Mouse (Mus musculus) heart, postnatal 10 days (tissue): ENCODE measurements around the gene Olfr201. TPM values are rescaled to one million over a fixed set of nuclear protein-coding genes. Genes with fewer than 3 reads are reported as not detected.
"Not testable (repeated sequence)": the region's sequence is repeated elsewhere in the genome, so short reads cannot be mapped to it uniquely, and the experiment has no call there.

ENCODE experiments used
- DNase-seq, 2 experiments: peaks; one replicate each; pipeline ENCODE4 v3.0.0; 2021
- intact Hi-C: fragments of 180-260 bp; cut with DNase I; formaldehyde crosslinking; loops from one replicate; pipeline ENCODE4 v1.15.1; 2025
- total RNA-seq, 2 experiments: library from RNA; stranded (reverse); gene quantifications; 2 replicates each; pipeline ENCODE4 v1.2.3; 2021

Gene Olfr201
- not detected for total RNA-seq

- intact Hi-C loops, DNase-seq: not testable (repeated sequence)
Observed at GRCm38 (mm10) chr16:59272532-59272931, at the start of gene Olfr201. Gene Olfr201 (minus strand): TSS chr16:59272632.

GRCm38 (mm10) chr16:59318148-59318547 lies 45.7 kb upstream of the Olfr201 start, which contains the start of gene Olfr204:
Gene Olfr204 (minus strand): TSS chr16:59318248.
- intact Hi-C loops: no loop called here
- DNase-seq: no peak

GRCm38 (mm10) chr16:59298581-59298980 lies 26.1 kb upstream of the Olfr201 start, which contains the start of gene Olfr203:
Gene Olfr203 (plus strand): TSS chr16:59298881.
- no peak for DNase-seq
- intact Hi-C loops: no loop called here

DNA sequence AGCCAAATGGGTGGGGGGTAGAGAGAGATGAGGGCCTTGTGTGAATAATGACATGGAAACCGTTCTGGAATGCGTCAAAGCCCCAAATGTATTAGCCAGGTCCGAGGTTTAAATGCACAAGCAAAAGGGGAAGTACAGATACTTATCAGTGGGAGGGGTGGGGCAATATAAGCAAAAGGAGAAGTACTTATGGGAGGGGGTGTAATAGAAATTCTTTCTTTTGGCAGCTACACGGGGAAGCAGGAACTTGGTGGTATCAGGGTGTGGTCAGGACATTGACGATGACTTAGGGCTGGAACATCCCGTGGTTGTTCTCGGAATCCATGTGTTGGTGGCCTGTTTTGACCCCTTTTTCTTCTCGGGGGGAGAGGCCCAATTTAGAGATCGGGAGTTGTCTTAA lies 15.1 kb upstream of the Olfr201 start:
- DNase-seq, intact Hi-C loops: not testable (repeated sequence)

DNA sequence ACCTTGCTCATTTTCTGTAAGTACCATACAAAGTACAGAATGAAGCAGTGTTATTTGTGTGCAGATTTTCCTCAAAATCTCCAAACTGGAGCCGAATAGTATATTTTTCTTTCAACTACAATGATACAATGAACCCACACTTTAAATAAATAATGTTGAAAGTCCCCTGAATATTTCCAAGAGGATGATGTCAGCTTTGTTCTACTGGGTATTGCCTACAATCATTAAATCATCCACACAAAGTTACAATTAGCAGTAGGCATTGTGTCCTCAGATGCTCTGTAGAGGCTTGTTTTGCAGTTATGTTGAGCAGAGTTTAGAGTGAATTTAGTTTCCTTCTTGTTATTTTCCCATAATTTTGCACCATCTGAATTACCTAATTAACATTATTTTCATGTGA lies 14.3 kb upstream of the Olfr201 start, which contains the start of gene Olfr202:
Gene Olfr202 (minus strand): TSS at position 101 of the 400 bp plus-strand sequence.
- DNase-seq: no peak
- intact Hi-C loops: no loop called here

- intact Hi-C loops: no loop called here
- DNase-seq: no peak
Observed at GRCm38 (mm10) chr16:59283476-59283875, 11.0 kb upstream of the Olfr201 start.

DNA sequence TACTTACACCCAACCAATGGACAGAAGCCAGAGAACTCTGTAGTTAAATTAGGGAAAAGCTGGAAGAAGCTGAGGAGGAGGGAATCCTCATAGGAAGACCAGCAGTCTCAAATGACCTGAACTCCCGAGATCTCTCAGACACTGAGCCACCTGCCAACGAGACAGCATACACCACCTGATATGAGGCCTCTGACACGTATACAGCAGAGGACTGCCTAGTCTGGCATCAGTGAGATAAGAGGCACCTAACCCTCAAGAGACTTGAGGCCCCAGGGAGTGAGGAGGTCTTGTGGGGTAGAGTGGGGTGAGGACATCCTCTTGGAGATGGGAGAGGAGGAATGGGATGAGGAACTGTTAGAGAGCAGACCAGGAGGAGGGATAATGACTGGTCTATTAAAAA lies 8.1 kb upstream of the Olfr201 start:
- DNase-seq: no peak
- intact Hi-C loops: no loop called here

DNA sequence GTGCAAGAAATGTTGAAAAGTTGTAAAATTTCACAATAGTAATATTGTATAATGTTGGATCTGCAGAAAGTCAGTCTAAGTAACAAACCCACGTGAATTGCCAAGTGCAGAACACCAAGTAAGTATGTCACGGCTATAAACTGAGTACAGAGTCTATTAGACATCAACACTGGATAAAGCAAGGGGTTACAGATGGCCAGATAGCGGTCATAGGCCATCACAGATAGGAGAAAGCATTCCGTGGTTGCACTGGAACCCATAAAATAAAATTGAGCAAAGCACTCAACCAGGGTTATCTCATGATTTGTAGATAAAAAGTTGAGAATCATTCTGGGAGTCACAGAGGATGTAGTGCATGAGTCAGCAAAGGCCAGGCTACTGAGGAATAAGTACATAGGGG lies 3.3 kb downstream of the Olfr201 start:
- intact Hi-C loops, DNase-seq: not testable (repeated sequence)

DNA sequence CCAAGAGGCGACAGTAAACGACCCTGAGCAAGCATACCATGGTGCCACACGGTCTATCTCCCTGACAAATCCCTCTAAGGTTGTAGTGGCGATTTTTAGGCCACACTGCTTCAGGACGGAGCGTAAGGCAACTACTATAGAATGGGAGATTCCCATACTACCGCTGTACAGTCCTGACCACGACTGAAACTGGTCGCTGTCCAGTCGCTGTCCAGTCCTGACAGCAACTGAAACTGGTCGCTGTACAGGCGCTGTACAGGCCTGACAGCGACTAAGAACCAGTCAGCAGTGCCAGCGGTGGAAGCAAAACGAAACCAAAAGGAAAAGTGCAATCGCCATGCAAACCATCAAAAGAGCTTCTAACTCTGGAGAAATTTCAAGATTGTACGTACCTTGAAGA lies 22.7 kb downstream of the Olfr201 start:
- no peak for DNase-seq
- intact Hi-C loops: loop anchor here (2.0 kb wide), 1 partner anchor 49 kb away; no protein-coding TSS in a partner anchor

- DNase-seq, intact Hi-C loops: not testable (repeated sequence)
Observed at GRCm38 (mm10) chr16:59219667-59220066, 52.8 kb downstream of the Olfr201 start, which contains the start of gene Olfr199. Gene Olfr199 (minus strand): TSS chr16:59219767.

GRCm38 (mm10) chr16:59217861-59218260 lies 54.6 kb downstream of the Olfr201 start:
- intact Hi-C loops, DNase-seq: not testable (repeated sequence)

Other genes starting within 250 kb of the Olfr201 start
- not detected for gene Olfr186, start 242.3 kb downstream of the Olfr201 start, total RNA-seq
- gene Olfr187, start 232.9 kb downstream of the Olfr201 start, total RNA-seq: not detected
- not detected for gene Olfr190, start 194.6 kb downstream of the Olfr201 start, total RNA-seq
- not detected for gene Olfr191, start 182.8 kb downstream of the Olfr201 start, total RNA-seq
- gene Olfr193, start 160.8 kb downstream of the Olfr201 start, total RNA-seq: not detected
- not detected for gene Olfr194, start 151.6 kb downstream of the Olfr201 start, total RNA-seq
- not detected for gene Olfr195, start 125.6 kb downstream of the Olfr201 start, total RNA-seq
- not detected for gene Olfr196, start 102.2 kb downstream of the Olfr201 start, total RNA-seq
- not detected for gene Olfr198, start 69.1 kb downstream of the Olfr201 start, total RNA-seq
- gene Olfr199, start 52.9 kb downstream of the Olfr201 start, total RNA-seq: not detected
- gene Olfr202, start 14.2 kb upstream of the Olfr201 start, total RNA-seq: not detected
- not detected for gene Olfr203, start 26.2 kb upstream of the Olfr201 start, total RNA-seq
- gene Olfr204, start 45.6 kb upstream of the Olfr201 start, total RNA-seq: not detected
- gene Olfr205, start 58.5 kb upstream of the Olfr201 start, total RNA-seq: not detected
- gene Olfr206, start 76.6 kb upstream of the Olfr201 start, total RNA-seq: not detected
- gene Olfr209, start 91.4 kb upstream of the Olfr201 start, total RNA-seq: not detected
- gene Gabrr3, start 134.7 kb upstream of the Olfr201 start, total RNA-seq: not detected
- 10 to 100 TPM; 11.7 to 15.3 TPM for gene Riox2, start 199.1 kb upstream of the Olfr201 start, total RNA-seq